Mouse (Mus musculus) cerebellum, postnatal 14 days (tissue): ENCODE data around the gene Zfp683.

ENCODE experiments used
- DNase-seq, 2 experiments: peaks; one replicate each; pipeline ENCODE4 v3.0.0; 2021; ENCODE audit warnings: mixed read lengths in 2 of 2

The Zfp683 gene

GRCm38 (mm10) chr4:134053538-134053937, at the start of gene Zfp683:
Gene Zfp683, plus strand, starts transcription at chr4:134053838.
- DNase-seq: no peak

- no peak for DNase-seq
Measured at GRCm38 (mm10) chr4:134005581-134006358, 47.9 kb upstream of the Zfp683 start.

- no peak for DNase-seq
Measured at GRCm38 (mm10) chr4:134006845-134007244, 46.8 kb upstream of the Zfp683 start.

- DNase-seq: no peak
Measured at GRCm38 (mm10) chr4:134009709-134010108, 43.9 kb upstream of the Zfp683 start.

GRCm38 (mm10) chr4:134011450-134012414, 41.9 kb upstream of the Zfp683 start:
- DNase-seq: no peak

- DNase-seq: no peak
Measured at GRCm38 (mm10) chr4:134012858-134013528, 40.6 kb upstream of the Zfp683 start.

- no peak for DNase-seq
Measured at GRCm38 (mm10) chr4:134016208-134016607, 37.4 kb upstream of the Zfp683 start.

- no peak for DNase-seq
Measured at GRCm38 (mm10) chr4:134016767-134017166, 36.9 kb upstream of the Zfp683 start.

- DNase-seq: peak; percentile 28 to 35
Measured at GRCm38 (mm10) chr4:134017201-134017865, 36.3 kb upstream of the Zfp683 start.

GRCm38 (mm10) chr4:134018038-134018778, 35.4 kb upstream of the Zfp683 start:
- no peak for DNase-seq

GRCm38 (mm10) chr4:134018779-134019145, 34.9 kb upstream of the Zfp683 start, which contains the start of gene Lin28a:
Gene Lin28a, minus strand, starts transcription at chr4:134018841.
- DNase-seq: no peak

GRCm38 (mm10) chr4:134019210-134019609, 34.4 kb upstream of the Zfp683 start:
- peak in 1 of 2 experiments; percentile 34 for DNase-seq

GRCm38 (mm10) chr4:134019641-134020351, 33.8 kb upstream of the Zfp683 start:
- DNase-seq: peak; percentile 88 to 90

GRCm38 (mm10) chr4:134020621-134021020, 33.0 kb upstream of the Zfp683 start:
- peak; percentile 38 to 44 for DNase-seq

- no peak for DNase-seq
Measured at GRCm38 (mm10) chr4:134025802-134026201, 27.8 kb upstream of the Zfp683 start.

- DNase-seq: peak; percentile 89 to 93
Measured at GRCm38 (mm10) chr4:134035953-134036352, 17.7 kb upstream of the Zfp683 start.

- DNase-seq: peak; percentile 11 to 38
Measured at GRCm38 (mm10) chr4:134041317-134042123, 12.1 kb upstream of the Zfp683 start.

- DNase-seq: no peak
Measured at GRCm38 (mm10) chr4:134043041-134043440, 10.6 kb upstream of the Zfp683 start.

GRCm38 (mm10) chr4:134047648-134048047, 6.0 kb upstream of the Zfp683 start:
- DNase-seq: no peak

- DNase-seq: no peak
Measured at GRCm38 (mm10) chr4:134051912-134052311, 1.7 kb upstream of the Zfp683 start.
